Mouse (Mus musculus) liver, postnatal 0 days (tissue): ENCODE data around the gene Ccdc88a.

Source experiments
- CTCF ChIP-seq: sonication (generic); IDR thresholded peaks from 2 replicates; pipeline ENCODE4 v1.5.1; 2016; ENCODE audit warnings: antibody characterized with exemption, low read depth
- EP300 ChIP-seq: IDR thresholded peaks from 2 replicates; pipeline ENCODE4 v1.6.1; 2016; ENCODE audit warnings: antibody characterized with exemption, low read depth, mild to moderate bottlenecking

- TF ChIP-seq EP300: no peak
- no peak for TF ChIP-seq CTCF
Observed at GRCm38 (mm10) chr11:29428774-29429173, 55.3 kb downstream of the Ccdc88a start.
